ENCODE assay signal across 10 mouse cellular contexts in genomic region chr13:32827951-32828350, GRCm38 (mm10). TPM values are rescaled to one million over a fixed set of nuclear protein-coding genes. Genes with fewer than 3 reads are reported as not detected.
A peak's percentile ranks its signal among the peaks of the same experiment; 100 is the strongest.
DNase-seq lines count a peak whose midpoint lies in the region; ATAC-seq and TF ChIP-seq lines count a peak whose summit lies in the region.
"Had no signal": no experiment of that assay in that cellular context is flagged by ENCODE, and none has a peak within 500 bp of the region (broad histone marks: within the 10 kb centered on the region; RNA-seq: fewer than 3 reads in every experiment).

No protein-coding gene starts in this region.

- no peak overlapping the region for H3K9ac ChIP-seq in kidney, embryonic 16.5 days (replicated peaks; ENCODE audit: low read length)
- H3K9ac ChIP-seq in liver, embryonic 11.5 days (ENCODE audit: low read depth, low read length), result no peak overlapping the region
- H3K9ac ChIP-seq: embryonic facial prominence, embryonic 15.5 days had no signal

- no peaks in the 10 kb centered on the region for H3K4me1 ChIP-seq in kidney, adult 2 months (ENCODE audit: control insufficient read depth, insufficient read depth, low read length)
- H3K4me1 ChIP-seq in kidney, embryonic 16.5 days (ENCODE audit: insufficient read depth, low read length), result no peaks in the 10 kb centered on the region
- no peaks in the 10 kb centered on the region for H3K4me1 ChIP-seq in liver, embryonic 11.5 days (replicated peaks; ENCODE audit: control insufficient read depth, insufficient read depth, low read length)
- peaks cover 11% of the 10 kb centered on the region for H3K4me1 ChIP-seq in thymus, adult 2 months (replicated peaks; ENCODE audit: control insufficient read depth, insufficient read depth, low read length)
- H3K4me1 ChIP-seq: embryonic facial prominence, embryonic 15.5 days had no signal

- no peaks in the 10 kb centered on the region for H3K9me3 ChIP-seq in kidney, embryonic 16.5 days (ENCODE audit: low read length)
- H3K9me3 ChIP-seq in liver, embryonic 11.5 days (ENCODE audit: control insufficient read depth, low read length), result no peaks in the 10 kb centered on the region
- H3K9me3 ChIP-seq: embryonic facial prominence, embryonic 15.5 days had no signal

- no peak overlapping the region for H3K27ac ChIP-seq in kidney, adult 2 months (ENCODE audit: insufficient read depth, low read depth, low read length)
- H3K27ac ChIP-seq in kidney, embryonic 16.5 days (ENCODE audit: low read length), result no peak overlapping the region
- no peak overlapping the region for H3K27ac ChIP-seq in liver, embryonic 11.5 days (ENCODE audit: low read depth, low read length)
- H3K27ac ChIP-seq in thymus, adult 2 months (ENCODE audit: control insufficient read depth, insufficient read depth, low read length), result no peak overlapping the region
- H3K27ac ChIP-seq: embryonic facial prominence, embryonic 15.5 days had no signal

- no peak overlapping the region for H3K4me3 ChIP-seq in kidney, adult 2 months (ENCODE audit: insufficient read depth, low read depth, low read length)
- H3K4me3 ChIP-seq in kidney, embryonic 16.5 days (ENCODE audit: low read length), result no peak overlapping the region
- H3K4me3 ChIP-seq in liver, embryonic 11.5 days (ENCODE audit: low read depth, low read length), result no peak overlapping the region
- H3K4me3 ChIP-seq in thymus, adult 2 months (ENCODE audit: control insufficient read depth, insufficient read depth, low read length), result no peak overlapping the region
- H3K4me3 ChIP-seq: embryonic facial prominence, embryonic 15.5 days had no signal

- TF ChIP-seq POLR2A in kidney, adult 2 months (IDR thresholded peaks at IDR 0.05; ENCODE audit: low read depth, low read length), result no peak
- no peak for TF ChIP-seq POLR2A in thymus, adult 2 months (IDR thresholded peaks at IDR 0.05; ENCODE audit: control insufficient read depth, extremely low read depth, insufficient read depth, low read length, poor library complexity)

- H3K4me2 ChIP-seq in kidney, embryonic 16.5 days (replicated peaks; ENCODE audit: low read depth, low read length), result no peak overlapping the region
- no peak overlapping the region for H3K4me2 ChIP-seq in liver, embryonic 11.5 days
- H3K4me2 ChIP-seq: embryonic facial prominence, embryonic 15.5 days had no signal

- no peak for ATAC-seq in kidney, embryonic 16.5 days (ENCODE audit: low FRiP score, low TSS enrichment)
- ATAC-seq in liver, embryonic 11.5 days (replicated peaks; ENCODE audit: low FRiP score), result peak; percentile 59; the same call in 1 of the 2 replicates

- H3K27me3 ChIP-seq in kidney, adult 2 months (replicated peaks; ENCODE audit: control insufficient read depth, insufficient read depth, low read length), result no peaks in the 10 kb centered on the region
- H3K27me3 ChIP-seq in kidney, embryonic 16.5 days (ENCODE audit: insufficient read depth, low read length), result no peaks in the 10 kb centered on the region
- no peaks in the 10 kb centered on the region for H3K27me3 ChIP-seq in liver, embryonic 11.5 days (replicated peaks; ENCODE audit: control insufficient read depth, insufficient read depth, low read length)
- H3K27me3 ChIP-seq in thymus, adult 2 months (ENCODE audit: control insufficient read depth, insufficient read depth, low read length), result no peaks in the 10 kb centered on the region
- H3K27me3 ChIP-seq: embryonic facial prominence, embryonic 15.5 days had no signal

- DNase-seq in kidney, adult 2 months, result peak; percentile 53
- DNase-seq in WW6 (ENCODE audit: low read depth, low spot score), result peak; percentile 11
- DNase-seq in cerebellum, postnatal 36 days, result peak; percentile 53
- DNase-seq in heart, postnatal 4 days, result peak; percentile 69
- DNase-seq in liver, embryonic 11.5 days (ENCODE audit: low spot score), result no peak
- DNase-seq in naive thymus-derived CD4-positive, alpha-beta T cell, adult 2 months (ENCODE audit: low read depth), result peak; percentile 67
- DNase-seq in thymus, adult 2 months, result peak; percentile 72

- peak; percentile 75 for TF ChIP-seq CTCF in kidney, adult 2 months (conservative IDR thresholded peaks at IDR 0.05; ENCODE audit: insufficient read depth, insufficient read length, low read depth, low read length)
- no peak for TF ChIP-seq CTCF in thymus, adult 2 months (IDR thresholded peaks at IDR 0.05; ENCODE audit: borderline replicate concordance, control insufficient read depth, extremely low read depth, insufficient read depth, low read length, poor library complexity)

- WGBS in kidney, adult 2 months, result 56% methylated on average over 4 of the region's 4 CpGs
- 61% methylated on average over 4 of the region's 4 CpGs for whole genome bisulfite sequencing in kidney, embryonic 16.5 days
- 52% methylated on average over 4 of the region's 4 CpGs for WGBS in liver, embryonic 11.5 days
- WGBS in thymus, adult 2 months, result 41% methylated on average over 4 of the region's 4 CpGs

- no peaks in the 10 kb centered on the region for H3K36me3 ChIP-seq in kidney, adult 2 months (ENCODE audit: control insufficient read depth, insufficient read depth, low read length)
- H3K36me3 ChIP-seq in kidney, embryonic 16.5 days (ENCODE audit: insufficient read depth, low read length), result no peaks in the 10 kb centered on the region
- H3K36me3 ChIP-seq in liver, embryonic 11.5 days (ENCODE audit: control insufficient read depth, insufficient read depth, low read length), result no peaks in the 10 kb centered on the region
- H3K36me3 ChIP-seq in thymus, adult 2 months (ENCODE audit: control insufficient read depth, insufficient read depth, low read length), result no peaks in the 10 kb centered on the region
- H3K36me3 ChIP-seq: embryonic facial prominence, embryonic 15.5 days had no signal

RNA-seq across cellular contexts. Expression of gene Serpinb1a, which starts 23.0 kb away (rescaled TPM):
- polyA plus RNA-seq in kidney, adult 2 months (2012; rRNA removed), result 6.9 and 7.7 TPM in 2 replicates
- 10.3 and 12.1 TPM in 2 replicates for polyA plus RNA-seq in kidney, embryonic 16.5 days (2015; fragmentation: Nextera tagmentation; extraction: Ambion mirVana)
- total RNA-seq in heart, postnatal 4 days (2021), result 10 to 100 TPM; 10.2 to 10.3 TPM
- polyA plus RNA-seq in liver, embryonic 11.5 days (2014; fragmentation: Nextera tagmentation; extraction: Ambion mirVana), result 10.1 and 11.0 TPM in 2 replicates
- 11.6 and 14.0 TPM in 2 replicates for polyA plus RNA-seq in thymus, adult 2 months (2012; rRNA removed)

RNA-seq across cellular contexts. Expression of gene D930007J09Rik, which starts 25.3 kb away (rescaled TPM):
- polyA plus RNA-seq in kidney, adult 2 months (2012; rRNA removed), result not detected in 2 replicates
- polyA plus RNA-seq in kidney, embryonic 16.5 days (2015; fragmentation: Nextera tagmentation; extraction: Ambion mirVana), result not detected in 2 replicates
- total RNA-seq in heart, postnatal 4 days (2021), result not detected
- polyA plus RNA-seq in liver, embryonic 11.5 days (2014; fragmentation: Nextera tagmentation; extraction: Ambion mirVana), result not detected in 2 replicates
- not detected in 2 replicates for polyA plus RNA-seq in thymus, adult 2 months (2012; rRNA removed)
- polyA plus RNA-seq: embryonic facial prominence, embryonic 15.5 days; liver, embryonic 16.5 days had no signal

RNA-seq across cellular contexts. Expression of gene Wrnip1, which starts 26.1 kb away (rescaled TPM):
- 25.5 and 27.6 TPM in 2 replicates for polyA plus RNA-seq in kidney, adult 2 months (2012; rRNA removed)
- 19.7 and 21.1 TPM in 2 replicates for polyA plus RNA-seq in kidney, embryonic 16.5 days (2015; fragmentation: Nextera tagmentation; extraction: Ambion mirVana)
- total RNA-seq in heart, postnatal 4 days (2021), result 10 to 100 TPM; 25.4 to 29.8 TPM
- polyA plus RNA-seq in liver, embryonic 11.5 days (2014; fragmentation: Nextera tagmentation; extraction: Ambion mirVana), result 19.9 and 23.1 TPM in 2 replicates
- polyA plus RNA-seq in thymus, adult 2 months (2012; rRNA removed), result 61.7 and 62.1 TPM in 2 replicates

RNA-seq across cellular contexts. Expression of gene Mylk4, which starts 44.2 kb away (rescaled TPM):
- 0.12 and 0.66 TPM in 2 replicates for polyA plus RNA-seq in kidney, adult 2 months (2012; rRNA removed)
- polyA plus RNA-seq in kidney, embryonic 16.5 days (2015; fragmentation: Nextera tagmentation; extraction: Ambion mirVana), result 0.21 and 0.34 TPM in 2 replicates
- 10 to 100 TPM; 55.6 to 59.7 TPM for total RNA-seq in heart, postnatal 4 days (2021)
- 0.10 and 0.12 TPM in 2 replicates for polyA plus RNA-seq in liver, embryonic 11.5 days (2014; fragmentation: Nextera tagmentation; extraction: Ambion mirVana)
- polyA plus RNA-seq in thymus, adult 2 months (2012; rRNA removed), result 0.68 and 2.2 TPM in 2 replicates
